Mouse (Mus musculus) heart, postnatal 14 days (tissue): Measurements from ENCODE around the gene Plvap. TPM values are rescaled to one million over a fixed set of nuclear protein-coding genes. Genes with fewer than 3 reads are reported as not detected.
"Not testable (repeated sequence)": the region's sequence is repeated elsewhere in the genome, so short reads cannot be mapped to it uniquely, and the experiment has no call there.

Experiments
- DNase-seq, 2 experiments: peaks; one replicate each; pipeline ENCODE4 v3.0.0; 2021 to 2022
- intact Hi-C: fragments of 180-260 bp; cut with DNase I; formaldehyde crosslinking; loops from one replicate; pipeline ENCODE4 v1.15.1; 2025
- total RNA-seq, 2 experiments: library from RNA; stranded (reverse); gene quantifications; 2 replicates each; pipeline ENCODE4 v1.2.3; 2021

Gene Plvap
- total RNA-seq, 2 experiments from 2014 or later: 19.3 to 26.2 TPM

- intact Hi-C loops: no loop called here
- peak; percentile 45 to 48 for DNase-seq
Observed at GRCm38 (mm10) chr8:71528362-71529073, 17.0 kb upstream of the Plvap start.

- peak in 1 of 2 experiments; percentile 40 for DNase-seq
- intact Hi-C loops: no loop called here
Observed at GRCm38 (mm10) chr8:71527162-71527870, 15.8 kb upstream of the Plvap start.

- intact Hi-C loops: no loop called here
- DNase-seq: no peak
Observed at GRCm38 (mm10) chr8:71526272-71526671, 14.7 kb upstream of the Plvap start.

- intact Hi-C loops: no loop called here
- no peak for DNase-seq
Observed at GRCm38 (mm10) chr8:71525226-71526050, 13.9 kb upstream of the Plvap start, which contains the start of gene Ccdc194. Gene Ccdc194, minus strand, starts transcription at chr8:71525711.

GRCm38 (mm10) chr8:71521634-71522033 is 10.1 kb upstream of the Plvap start:
- intact Hi-C loops: loop anchor here (1.0 kb wide), 2 partner anchors 26 to 80 kb away; no protein-coding TSS in a partner anchor
- DNase-seq: peak; percentile 97 to 99

DNA sequence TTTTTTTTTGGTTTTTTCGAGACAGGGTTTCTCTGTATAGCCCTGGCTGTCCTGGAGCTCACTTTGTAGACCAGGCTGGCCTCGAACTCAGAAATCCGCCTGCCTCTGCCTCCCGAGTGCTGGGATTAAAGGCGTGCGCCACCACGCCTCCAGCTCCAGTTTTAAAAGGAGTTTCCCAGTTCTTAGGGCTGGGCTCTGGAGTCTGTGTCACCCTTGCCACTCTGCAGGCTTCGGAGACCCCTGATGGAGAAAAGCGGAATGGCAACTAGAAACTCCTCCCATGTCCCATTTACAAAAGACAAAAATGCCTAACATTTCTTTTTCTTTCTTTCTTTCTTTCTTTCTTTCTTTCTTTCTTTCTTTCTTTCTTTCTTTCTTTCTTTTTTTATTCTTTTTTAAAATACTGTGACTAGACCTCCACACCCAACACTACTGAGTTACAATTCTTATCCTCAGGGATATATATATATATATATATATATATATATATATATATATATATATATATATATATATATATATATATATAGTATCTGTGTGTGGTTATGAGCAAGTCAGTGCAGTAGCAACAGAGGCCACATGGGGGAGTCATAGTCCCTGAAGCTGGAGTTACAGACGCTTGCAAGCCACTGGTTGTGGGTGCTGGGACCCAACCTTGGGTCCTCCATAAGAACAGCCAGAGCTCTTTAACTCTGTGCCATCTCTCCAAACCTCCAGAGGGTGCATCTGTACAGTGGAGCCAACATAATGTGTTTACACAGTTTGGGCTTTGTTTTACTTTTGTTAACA is 7.7 kb upstream of the Plvap start:
- peak; percentile 68 to 83 for DNase-seq
- intact Hi-C loops: not testable (repeated sequence)

DNA sequence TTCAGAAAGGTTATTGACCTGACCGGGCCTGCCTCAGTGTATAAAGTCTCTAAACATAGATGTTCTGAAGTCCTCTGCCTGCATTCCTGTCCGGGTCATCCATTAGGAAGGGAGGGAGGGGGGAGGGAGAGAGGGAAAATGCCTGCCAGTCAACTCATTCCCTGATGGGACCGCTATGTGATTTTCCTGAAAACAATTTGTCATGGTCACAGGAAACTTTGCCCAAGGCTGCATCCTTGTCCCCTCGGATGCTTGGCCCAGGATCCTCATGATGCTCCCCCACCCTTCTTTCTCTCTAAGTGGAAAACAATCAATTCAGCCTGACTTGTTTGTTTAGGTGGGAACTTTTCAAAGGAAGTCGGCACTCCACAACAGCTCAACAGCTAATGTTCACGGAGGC is 5.2 kb upstream of the Plvap start:
- intact Hi-C loops: no loop called here
- no peak for DNase-seq

GRCm38 (mm10) chr8:71515043-71515442 is 3.5 kb upstream of the Plvap start:
- intact Hi-C loops: no loop called here
- DNase-seq: no peak

GRCm38 (mm10) chr8:71513018-71513754 is 1.6 kb upstream of the Plvap start:
- intact Hi-C loops: no loop called here
- no peak for DNase-seq

- no peak for DNase-seq
Observed at GRCm38 (mm10) chr8:71509316-71509715, 2.2 kb downstream of the Plvap start.

DNA sequence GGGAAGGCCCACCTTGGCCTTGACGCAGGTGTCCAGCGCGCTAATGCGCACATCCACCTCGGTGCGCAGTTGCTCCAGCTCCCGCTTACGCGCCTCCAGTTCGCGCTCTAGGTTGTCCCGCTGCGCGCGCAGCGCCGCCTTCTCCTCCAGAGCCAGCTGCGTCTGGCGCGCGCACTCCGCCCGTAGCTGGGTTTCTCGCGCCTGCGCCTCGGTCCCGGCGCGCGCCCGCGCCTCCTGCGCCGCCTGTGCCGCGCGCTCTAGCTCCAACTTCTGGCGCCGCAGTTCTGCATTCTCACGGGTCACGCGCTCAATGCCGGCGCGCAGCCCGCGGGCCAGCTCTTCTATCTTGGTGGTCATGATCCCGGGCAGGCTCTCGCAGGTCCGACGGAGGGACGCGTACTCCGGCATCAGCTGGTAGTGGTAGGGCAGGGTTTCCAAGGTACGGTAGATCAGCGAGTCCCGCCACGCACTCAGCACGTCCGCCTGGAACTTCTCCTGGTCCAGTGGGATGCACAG is 3.9 kb downstream of the Plvap start:
- intact Hi-C loops: no loop called here
- DNase-seq: peak; percentile 85 to 86

More at GRCm38 (mm10) chr8:71509316-71509715, 2.2 kb downstream of the Plvap start:
- intact Hi-C loops: no loop called here

DNA sequence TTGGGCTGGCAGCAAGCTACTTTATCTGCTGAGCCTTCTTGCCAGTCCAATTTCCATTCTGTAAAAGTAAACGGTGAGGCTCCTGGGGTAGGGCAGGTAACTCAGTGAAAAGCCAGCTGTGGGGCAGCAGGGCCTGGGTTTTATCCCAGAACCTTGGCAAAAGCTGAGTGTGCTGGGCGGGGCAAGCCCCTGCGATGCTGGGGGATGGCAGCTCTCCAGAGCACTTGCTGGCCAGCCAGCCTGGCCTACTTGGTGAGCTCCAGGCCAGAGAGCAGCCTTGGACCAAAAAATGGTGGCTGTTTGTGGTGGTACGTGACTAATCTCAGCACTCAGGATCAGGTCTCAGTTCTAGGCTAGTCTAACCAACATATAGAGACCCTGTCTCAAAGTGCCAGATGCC is 5.6 kb downstream of the Plvap start:
- intact Hi-C loops: no loop called here
- DNase-seq: peak; percentile 58 to 61

- DNase-seq: no peak
- intact Hi-C loops: no loop called here
Observed at GRCm38 (mm10) chr8:71505326-71505725, 6.2 kb downstream of the Plvap start.

GRCm38 (mm10) chr8:71504349-71504748 is 7.2 kb downstream of the Plvap start:
- DNase-seq: no peak
- intact Hi-C loops: no loop called here

- peak in 1 of 2 experiments; percentile 35 for DNase-seq
- intact Hi-C loops: no loop called here
Observed at GRCm38 (mm10) chr8:71498816-71499690, 12.5 kb downstream of the Plvap start.

- DNase-seq: peak; percentile 45 to 49
Observed at GRCm38 (mm10) chr8:71497881-71498501, 13.6 kb downstream of the Plvap start.

GRCm38 (mm10) chr8:71497077-71497645 is 14.4 kb downstream of the Plvap start:
- DNase-seq: no peak
- intact Hi-C loops: no loop called here

More at GRCm38 (mm10) chr8:71497881-71498501, 13.6 kb downstream of the Plvap start:
- intact Hi-C loops: no loop called here
